Mouse (Mus musculus): ENCODE measurements around the gene Dpm3.

DNA sequence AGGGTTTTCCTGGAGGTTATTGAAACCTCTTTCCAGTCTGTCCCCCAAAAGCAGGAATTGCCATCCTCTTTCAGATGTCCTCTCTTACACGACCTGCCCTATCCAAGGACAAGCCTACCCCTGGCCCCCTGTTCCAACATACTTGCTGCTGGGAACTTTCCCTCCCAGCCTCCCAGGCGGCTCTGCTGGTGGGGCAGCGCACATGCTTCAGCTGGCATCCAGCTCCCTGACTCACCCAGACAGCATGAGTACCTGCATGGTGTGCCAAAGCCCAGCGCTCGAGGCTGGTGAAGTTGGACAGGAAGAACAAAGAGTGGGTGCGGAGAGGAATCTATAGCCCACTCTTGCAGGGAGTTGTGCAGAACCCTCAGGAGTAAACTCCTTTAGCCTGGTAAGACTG, 11.7 kb downstream of the Dpm3 start:
- TF ChIP-seq POLR2A (IDR thresholded peaks at IDR 0.05; ENCODE audit: extremely low read depth, insufficient read depth, low read length) (no peak), CTCF (IDR thresholded peaks at IDR 0.05; ENCODE audit: extremely low read depth, insufficient read depth, low read length) (no peak)
